ENCODE assay signal across 7 mouse cellular contexts in genomic region chr17:9764041-9764606, GRCm38 (mm10).
A peak's percentile ranks its signal among the peaks of the same experiment; 100 is the strongest.
DNase-seq lines count a peak whose midpoint lies in the region; ATAC-seq and TF ChIP-seq lines count a peak whose summit lies in the region.

No protein-coding gene starts in this region.

- H3K36me3 ChIP-seq in heart, embryonic 13.5 days = no peaks in the 10 kb centered on the region
- no peaks in the 10 kb centered on the region for H3K36me3 ChIP-seq in liver, postnatal 0 days (replicated peaks; ENCODE audit: insufficient read depth, low read length)

- no peaks in the 10 kb centered on the region for H3K27me3 ChIP-seq in heart, embryonic 13.5 days (replicated peaks)
- H3K27me3 ChIP-seq in liver, postnatal 0 days (ENCODE audit: insufficient read depth, low read length) = no peaks in the 10 kb centered on the region

- TF ChIP-seq POLR2A in brain, embryonic 14.5 days (IDR thresholded peaks at IDR 0.05; ENCODE audit: borderline replicate concordance, extremely low read depth, insufficient read depth, insufficient read length, poor library complexity, severe bottlenecking) = no peak

- no peak for TF ChIP-seq EP300 in liver, postnatal 0 days (IDR thresholded peaks at IDR 0.05; ENCODE audit: low read depth)

- WGBS in heart, embryonic 13.5 days = 8% methylated on average over 9 of the region's 9 CpGs
- 19% methylated on average over 9 of the region's 9 CpGs for WGBS in liver, postnatal 0 days (ENCODE audit: insufficient replicate concordance)

- TF ChIP-seq CTCF in brain, embryonic 14.5 days (IDR thresholded peaks at IDR 0.05; ENCODE audit: borderline replicate concordance, extremely low read depth, insufficient read depth, insufficient read length) = no peak
- TF ChIP-seq CTCF in liver, postnatal 0 days (IDR thresholded peaks at IDR 0.05; ENCODE audit: low read depth) = no peak

- peaks cover 46% of the 10 kb centered on the region for H3K4me1 ChIP-seq in heart, embryonic 13.5 days
- H3K4me1 ChIP-seq in liver, postnatal 0 days (ENCODE audit: insufficient read depth) = peaks cover 16% of the 10 kb centered on the region

- ATAC-seq in heart, embryonic 13.5 days (ENCODE audit: extremely low read depth, insufficient number of reproducible peaks, low FRiP score, low TSS enrichment) = no peak
- ATAC-seq in liver, postnatal 0 days = no peak

- peak; percentile 61 for DNase-seq in Muller cell, postnatal 12 days (ENCODE audit: inconsistent ontology term)
- DNase-seq in brain, embryonic 14.5 days (ENCODE audit: low read depth) = peak; percentile 69
- no peak for DNase-seq in liver, postnatal 0 days
- no peak for DNase-seq in ovary, postnatal 14 days (ENCODE audit: low spot score)
- no peak for DNase-seq in layer of hippocampus, postnatal 36 days
- no peak for DNase-seq in adrenal gland, adult 18-20 months (ENCODE audit: low spot score in 2 of 2)

- H3K9ac ChIP-seq in heart, embryonic 13.5 days = peak overlapping the region; percentile 80
- H3K9ac ChIP-seq in liver, postnatal 0 days (replicated peaks) = no peak overlapping the region; the same call in 1 of the 2 replicates

- peak overlapping the region; percentile 65 for H3K27ac ChIP-seq in heart, embryonic 13.5 days (replicated peaks)
- H3K27ac ChIP-seq in liver, postnatal 0 days (ENCODE audit: low read depth) = no peak overlapping the region

- no peaks in the 10 kb centered on the region for H3K9me3 ChIP-seq in heart, embryonic 13.5 days
- H3K9me3 ChIP-seq in liver, postnatal 0 days (ENCODE audit: low read length) = no peaks in the 10 kb centered on the region

- peak overlapping the region; percentile 69 for H3K4me2 ChIP-seq in heart, embryonic 13.5 days
- H3K4me2 ChIP-seq in liver, postnatal 0 days (ENCODE audit: low read depth, low read length) = peak overlapping the region; percentile 78

- peak overlapping the region; percentile 61 for H3K4me3 ChIP-seq in heart, embryonic 13.5 days
- no peak overlapping the region for H3K4me3 ChIP-seq in liver, postnatal 0 days (ENCODE audit: low read depth, low read length)

Comparison
In these comparisons a context has a peak if more than half of its experiments do, and no peak if none do; other contexts are left out.
1. DNase-seq: peak in Muller cell, postnatal 12 days (single experiment) and brain, embryonic 14.5 days (single experiment); none in liver, postnatal 0 days (single experiment), ovary, postnatal 14 days (single experiment), layer of hippocampus, postnatal 36 days (0 of 2) and adrenal gland, adult 18-20 months (0 of 2).